Mouse (Mus musculus): ENCODE measurements around the gene Cacna1c. TPM values are rescaled to one million over a fixed set of nuclear protein-coding genes. Genes with fewer than 3 reads are reported as not detected.

Gene Cacna1c
- polyA plus RNA-seq, 1 experiment from 2014 or later = 3.2 TPM

DNA sequence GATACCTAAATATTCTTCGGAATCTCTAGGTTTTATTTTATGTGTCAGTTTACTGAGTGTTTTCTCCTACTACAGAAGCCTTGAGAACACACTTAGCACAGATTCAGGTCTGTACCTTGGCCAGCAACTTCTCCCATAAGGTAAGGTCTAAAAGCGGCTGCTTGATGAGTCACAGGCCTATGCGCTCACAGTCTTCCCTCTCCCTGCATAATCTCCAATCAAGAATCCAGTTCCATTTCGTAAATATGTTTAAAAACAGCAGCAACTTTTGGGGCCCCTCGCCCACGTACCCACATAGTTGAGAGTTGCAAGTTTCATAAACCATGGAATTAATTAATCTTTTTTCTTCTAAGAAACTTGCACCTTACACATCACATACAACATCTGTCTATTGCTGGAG is 423.6 kb downstream of the Cacna1c start:
- Histone ChIP-seq H3K4me3 (ENCODE audit: low read depth, low read length) (no peak overlapping the region), H3K4me2 (ENCODE audit: low read length) (no peak overlapping the region), H3K27ac (ENCODE audit: low read depth, low read length) (no peak overlapping the region), H3K9me3 (replicated peaks; ENCODE audit: control insufficient read depth, low read length) (no peaks in the 10 kb centered on the region), H3K27me3 (replicated peaks; ENCODE audit: control insufficient read depth, insufficient read depth, low read length) (no peaks in the 10 kb centered on the region), H3K36me3 (ENCODE audit: control insufficient read depth, insufficient read depth, low read length) (no peaks in the 10 kb centered on the region), H3K9ac (ENCODE audit: low read length) (no peak overlapping the region), H3K4me1 (ENCODE audit: control insufficient read depth, insufficient read depth, low read length) (no peaks in the 10 kb centered on the region)
- ATAC-seq (no peak), DNase-seq (ENCODE audit: low spot score) (no peak)
- 90% methylated on average over 6 of the region's 6 CpGs for WGBS

DNA sequence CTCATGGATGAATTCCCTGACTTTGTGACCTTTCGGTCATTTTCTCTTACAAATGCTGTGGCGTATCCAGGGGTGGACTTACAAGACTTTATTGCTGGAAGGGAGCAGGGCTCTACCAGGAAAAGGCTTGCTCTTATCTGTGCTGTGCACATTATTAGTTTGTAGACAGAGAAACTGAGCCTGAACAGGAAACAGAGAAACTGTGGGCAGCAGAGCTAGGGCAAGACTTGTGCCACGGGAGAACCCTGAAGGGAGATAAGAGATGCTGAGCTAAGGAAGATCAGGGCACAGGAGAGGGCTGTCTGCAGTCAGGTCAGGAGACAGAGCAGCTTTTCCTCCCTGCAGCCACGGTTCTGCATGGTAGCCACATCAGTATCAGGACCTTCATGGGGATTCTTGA is 425.1 kb downstream of the Cacna1c start:
- no peaks in the 10 kb centered on the region for H3K4me1 ChIP-seq (ENCODE audit: control insufficient read depth, insufficient read depth, low read length)
- H3K9me3 ChIP-seq (replicated peaks; ENCODE audit: control insufficient read depth, low read length) = no peaks in the 10 kb centered on the region
- DNase-seq (ENCODE audit: low spot score) (no peak), ATAC-seq (no peak)
- H3K36me3 ChIP-seq (ENCODE audit: control insufficient read depth, insufficient read depth, low read length) = no peaks in the 10 kb centered on the region
- no peak overlapping the region for H3K27ac ChIP-seq (ENCODE audit: low read depth, low read length)
- no peak overlapping the region for H3K9ac ChIP-seq (ENCODE audit: low read length)
- no peak overlapping the region for H3K4me2 ChIP-seq (ENCODE audit: low read length)
- WGBS = 93% methylated on average over 4 of the region's 4 CpGs
- H3K27me3 ChIP-seq (replicated peaks; ENCODE audit: control insufficient read depth, insufficient read depth, low read length) = no peaks in the 10 kb centered on the region
- H3K4me3 ChIP-seq (ENCODE audit: low read depth, low read length) = no peak overlapping the region

- H3K4me1 ChIP-seq (ENCODE audit: control insufficient read depth, insufficient read depth, low read length) = no peaks in the 10 kb centered on the region
- no peak overlapping the region for H3K4me2 ChIP-seq (ENCODE audit: low read length)
- WGBS = 85% methylated on average over 6 of the region's 6 CpGs
- no peaks in the 10 kb centered on the region for H3K27me3 ChIP-seq (replicated peaks; ENCODE audit: control insufficient read depth, insufficient read depth, low read length)
- ATAC-seq = no peak
- no peaks in the 10 kb centered on the region for H3K36me3 ChIP-seq (ENCODE audit: control insufficient read depth, insufficient read depth, low read length)
- H3K9me3 ChIP-seq (replicated peaks; ENCODE audit: control insufficient read depth, low read length) = no peaks in the 10 kb centered on the region
- no peak for DNase-seq (ENCODE audit: low spot score)
- no peak overlapping the region for H3K4me3 ChIP-seq (ENCODE audit: low read depth, low read length)
- H3K27ac ChIP-seq (ENCODE audit: low read depth, low read length) = no peak overlapping the region
- H3K9ac ChIP-seq (ENCODE audit: low read length) = no peak overlapping the region
Observed at GRCm38 (mm10) chr6:118770396-118770795, 425.8 kb downstream of the Cacna1c start.

DNA sequence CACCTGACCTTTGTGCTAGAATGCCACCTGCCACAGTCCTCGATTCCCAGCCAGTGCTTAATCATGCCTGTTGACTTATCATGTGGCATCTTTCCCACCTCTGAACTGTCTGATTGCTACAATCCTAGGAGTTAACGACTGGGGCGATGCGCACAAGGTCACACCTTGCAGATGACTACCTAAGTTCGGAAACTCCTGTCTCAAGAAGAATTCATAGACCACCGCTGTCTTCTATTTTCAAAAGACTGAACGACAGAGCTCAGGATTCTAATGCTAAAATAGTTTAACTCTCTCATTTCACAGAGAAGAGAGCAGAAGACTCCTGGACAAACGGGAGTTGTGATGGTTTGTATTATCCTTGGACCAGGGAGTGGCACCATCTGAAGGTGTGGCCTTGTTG is 426.4 kb downstream of the Cacna1c start:
- DNase-seq (ENCODE audit: low spot score) = no peak
- no peak overlapping the region for H3K4me3 ChIP-seq (ENCODE audit: low read depth, low read length)
- no peaks in the 10 kb centered on the region for H3K4me1 ChIP-seq (ENCODE audit: control insufficient read depth, insufficient read depth, low read length)
- no peak overlapping the region for H3K4me2 ChIP-seq (ENCODE audit: low read length)
- no peaks in the 10 kb centered on the region for H3K27me3 ChIP-seq (replicated peaks; ENCODE audit: control insufficient read depth, insufficient read depth, low read length)
- no peak overlapping the region for H3K27ac ChIP-seq (ENCODE audit: low read depth, low read length)
- no peaks in the 10 kb centered on the region for H3K36me3 ChIP-seq (ENCODE audit: control insufficient read depth, insufficient read depth, low read length)
- no peak for ATAC-seq
- H3K9me3 ChIP-seq (replicated peaks; ENCODE audit: control insufficient read depth, low read length) = no peaks in the 10 kb centered on the region
- WGBS = 94% methylated on average over 8 of the region's 8 CpGs
- H3K9ac ChIP-seq (ENCODE audit: low read length) = no peak overlapping the region

GRCm38 (mm10) chr6:118767698-118768097 is 428.5 kb downstream of the Cacna1c start:
- H3K4me3 ChIP-seq (ENCODE audit: low read depth, low read length) = no peak overlapping the region
- H3K9me3 ChIP-seq (replicated peaks; ENCODE audit: control insufficient read depth, low read length) = no peaks in the 10 kb centered on the region

GRCm38 (mm10) chr6:118765261-118765660 is 431.0 kb downstream of the Cacna1c start:
- H3K9me3 ChIP-seq (replicated peaks; ENCODE audit: control insufficient read depth, low read length) = no peaks in the 10 kb centered on the region
- H3K9ac ChIP-seq (ENCODE audit: low read length) = no peak overlapping the region
- H3K4me2 ChIP-seq (ENCODE audit: low read length) = no peak overlapping the region
- H3K4me1 ChIP-seq (ENCODE audit: control insufficient read depth, insufficient read depth, low read length) = no peaks in the 10 kb centered on the region
- ATAC-seq (no peak), DNase-seq (ENCODE audit: low spot score) (no peak)
- no peak overlapping the region for H3K27ac ChIP-seq (ENCODE audit: low read depth, low read length)
- WGBS = 87% methylated on average over 1 of the region's 1 CpGs
- no peaks in the 10 kb centered on the region for H3K27me3 ChIP-seq (replicated peaks; ENCODE audit: control insufficient read depth, insufficient read depth, low read length)
- H3K4me3 ChIP-seq (ENCODE audit: low read depth, low read length) = no peak overlapping the region
- no peaks in the 10 kb centered on the region for H3K36me3 ChIP-seq (ENCODE audit: control insufficient read depth, insufficient read depth, low read length)

More at GRCm38 (mm10) chr6:118767698-118768097, 428.5 kb downstream of the Cacna1c start:
- H3K27ac ChIP-seq (ENCODE audit: low read depth, low read length) = no peak overlapping the region
- ATAC-seq (no peak), DNase-seq (ENCODE audit: low spot score) (no peak)
- no peak overlapping the region for H3K4me2 ChIP-seq (ENCODE audit: low read length)
- H3K27me3 ChIP-seq (replicated peaks; ENCODE audit: control insufficient read depth, insufficient read depth, low read length) = no peaks in the 10 kb centered on the region
- H3K4me1 ChIP-seq (ENCODE audit: control insufficient read depth, insufficient read depth, low read length) = no peaks in the 10 kb centered on the region
- no peak overlapping the region for H3K9ac ChIP-seq (ENCODE audit: low read length)
- 69% methylated on average over 6 of the region's 6 CpGs for WGBS
- H3K36me3 ChIP-seq (ENCODE audit: control insufficient read depth, insufficient read depth, low read length) = no peaks in the 10 kb centered on the region

GRCm38 (mm10) chr6:118759015-118759414 is 437.2 kb downstream of the Cacna1c start:
- Histone ChIP-seq H3K36me3 (ENCODE audit: control insufficient read depth, insufficient read depth, low read length) (no peaks in the 10 kb centered on the region), H3K27ac (ENCODE audit: low read depth, low read length) (no peak overlapping the region)
- no peak for ATAC-seq

GRCm38 (mm10) chr6:118758290-118758907 is 437.8 kb downstream of the Cacna1c start:
- H3K4me2 ChIP-seq (ENCODE audit: low read length) = no peak overlapping the region
- ATAC-seq (no peak), DNase-seq (ENCODE audit: low spot score) (no peak)
- WGBS = 42% methylated on average over 7 of the region's 7 CpGs
- no peaks in the 10 kb centered on the region for H3K27me3 ChIP-seq (replicated peaks; ENCODE audit: control insufficient read depth, insufficient read depth, low read length)
- no peaks in the 10 kb centered on the region for H3K9me3 ChIP-seq (replicated peaks; ENCODE audit: control insufficient read depth, low read length)
- H3K27ac ChIP-seq (ENCODE audit: low read depth, low read length) = no peak overlapping the region
- H3K4me1 ChIP-seq (ENCODE audit: control insufficient read depth, insufficient read depth, low read length) = peaks cover 13% of the 10 kb centered on the region
- H3K4me3 ChIP-seq (ENCODE audit: low read depth, low read length) = no peak overlapping the region
- H3K36me3 ChIP-seq (ENCODE audit: control insufficient read depth, insufficient read depth, low read length) = no peaks in the 10 kb centered on the region
- H3K9ac ChIP-seq (ENCODE audit: low read length) = no peak overlapping the region

More at GRCm38 (mm10) chr6:118759015-118759414, 437.2 kb downstream of the Cacna1c start:
- Histone ChIP-seq H3K27me3 (replicated peaks; ENCODE audit: control insufficient read depth, insufficient read depth, low read length) (no peaks in the 10 kb centered on the region), H3K4me1 (ENCODE audit: control insufficient read depth, insufficient read depth, low read length) (peaks cover 13% of the 10 kb centered on the region), H3K9me3 (replicated peaks; ENCODE audit: control insufficient read depth, low read length) (no peaks in the 10 kb centered on the region), H3K4me2 (ENCODE audit: low read length) (no peak overlapping the region), H3K9ac (ENCODE audit: low read length) (no peak overlapping the region), H3K4me3 (ENCODE audit: low read depth, low read length) (no peak overlapping the region)
- WGBS = 68% methylated on average over 5 of the region's 5 CpGs
- DNase-seq (ENCODE audit: low spot score) = no peak

- no peak overlapping the region for H3K9ac ChIP-seq (ENCODE audit: low read length)
- H3K36me3 ChIP-seq (ENCODE audit: control insufficient read depth, insufficient read depth, low read length) = no peaks in the 10 kb centered on the region
- H3K4me1 ChIP-seq (ENCODE audit: control insufficient read depth, insufficient read depth, low read length) = peaks cover 13% of the 10 kb centered on the region
- H3K9me3 ChIP-seq (replicated peaks; ENCODE audit: control insufficient read depth, low read length) = no peaks in the 10 kb centered on the region
- H3K4me3 ChIP-seq (ENCODE audit: low read depth, low read length) = no peak overlapping the region
- H3K4me2 ChIP-seq (ENCODE audit: low read length) = no peak overlapping the region
- WGBS = 67% methylated on average over 12 of the region's 12 CpGs
- ATAC-seq (no peak), DNase-seq (ENCODE audit: low spot score) (no peak)
- no peaks in the 10 kb centered on the region for H3K27me3 ChIP-seq (replicated peaks; ENCODE audit: control insufficient read depth, insufficient read depth, low read length)
- no peak overlapping the region for H3K27ac ChIP-seq (ENCODE audit: low read depth, low read length)
Observed at GRCm38 (mm10) chr6:118757533-118758289, 438.5 kb downstream of the Cacna1c start.

All from forebrain, embryonic 14.5 days (tissue).